Mouse (Mus musculus): ENCODE measurements around the gene Isg20l2.
"Not testable (repeated sequence)": the region's sequence is repeated elsewhere in the genome, so short reads cannot be mapped to it uniquely, and the experiment has no call there.

DNA sequence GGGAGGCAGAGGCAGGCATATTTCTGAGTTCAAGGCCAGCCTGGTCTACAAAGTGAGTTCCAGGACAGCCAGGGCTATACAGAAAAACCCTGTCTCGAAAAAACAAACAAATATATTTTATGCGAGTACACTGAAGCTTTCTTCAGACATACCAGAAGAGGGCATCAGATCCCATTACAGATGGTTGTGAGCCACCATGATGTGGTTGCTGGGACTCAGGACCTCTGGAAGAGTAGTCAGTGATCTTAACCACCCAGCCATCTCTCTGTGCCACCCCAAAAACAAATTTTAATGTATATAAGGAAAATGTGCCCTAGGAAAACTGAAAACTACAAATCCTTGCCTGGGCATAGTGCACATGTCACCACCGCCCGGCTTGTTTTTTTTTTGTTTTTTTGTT, 42.7 kb upstream of the Isg20l2 start:
- TF ChIP-seq CTCF (conservative IDR thresholded peaks at IDR 0.05; ENCODE audit: low read length); NANOG (IDR thresholded peaks at IDR 0.05; ENCODE audit: borderline replicate concordance, low read length): not testable (repeated sequence)

Measured in E14TG2a.4 (cell line).